Mouse (Mus musculus): ENCODE measurements around the gene Olfr91. TPM values are rescaled to one million over a fixed set of nuclear protein-coding genes. Genes with fewer than 3 reads are reported as not detected.
"Not testable (repeated sequence)": the region's sequence is repeated elsewhere in the genome, so short reads cannot be mapped to it uniquely, and the experiment has no call there.

Olfr91 gene
- not detected for total RNA-seq (2022)

GRCm38 (mm10) chr17:37098178-37098577 is at the start of gene Olfr91:
Olfr91 (minus strand) TSS chr17:37098278.
- no peak for DNase-seq (ENCODE audit: low spot score)

- not testable (repeated sequence) for DNase-seq (ENCODE audit: low spot score)
Observed at GRCm38 (mm10) chr17:37131366-37131765, 33.3 kb upstream of the Olfr91 start.

- DNase-seq (ENCODE audit: low spot score) = no peak
Observed at GRCm38 (mm10) chr17:37119988-37120387, 21.9 kb upstream of the Olfr91 start, which contains the start of gene Olfr92. Olfr92 (minus strand) TSS chr17:37120088.

- no peak for DNase-seq (ENCODE audit: low spot score)
Observed at GRCm38 (mm10) chr17:37093289-37093688, 4.8 kb downstream of the Olfr91 start.

GRCm38 (mm10) chr17:37092198-37092597 is 5.9 kb downstream of the Olfr91 start:
- DNase-seq (ENCODE audit: low spot score) = no peak

- no peak for DNase-seq (ENCODE audit: low spot score)
Observed at GRCm38 (mm10) chr17:37088399-37088798, 9.7 kb downstream of the Olfr91 start, which contains the start of gene Olfr90. Olfr90 (minus strand) TSS chr17:37088499.

- no peak for DNase-seq (ENCODE audit: low spot score)
Observed at GRCm38 (mm10) chr17:37085545-37085944, 12.5 kb downstream of the Olfr91 start.

GRCm38 (mm10) chr17:37084632-37085031 is 13.4 kb downstream of the Olfr91 start:
- no peak for DNase-seq (ENCODE audit: low spot score)

- peak; percentile 50 for DNase-seq (ENCODE audit: low spot score)
Observed at GRCm38 (mm10) chr17:37083327-37083726, 14.8 kb downstream of the Olfr91 start.

- no peak for DNase-seq (ENCODE audit: low spot score)
Observed at GRCm38 (mm10) chr17:37081659-37082058, 16.4 kb downstream of the Olfr91 start.

- peak; percentile 10 for DNase-seq (ENCODE audit: low spot score)
Observed at GRCm38 (mm10) chr17:37080119-37080518, 18.0 kb downstream of the Olfr91 start.

- no peak for DNase-seq (ENCODE audit: low spot score)
Observed at GRCm38 (mm10) chr17:37078990-37079389, 19.1 kb downstream of the Olfr91 start.

GRCm38 (mm10) chr17:37078193-37078592 is 19.9 kb downstream of the Olfr91 start:
- no peak for DNase-seq (ENCODE audit: low spot score)

GRCm38 (mm10) chr17:37075766-37076165 is 22.3 kb downstream of the Olfr91 start:
- no peak for DNase-seq (ENCODE audit: low spot score)

GRCm38 (mm10) chr17:37075181-37075580 is 22.9 kb downstream of the Olfr91 start:
- no peak for DNase-seq (ENCODE audit: low spot score)

- DNase-seq (ENCODE audit: low spot score) = no peak
Observed at GRCm38 (mm10) chr17:37072730-37073276, 25.3 kb downstream of the Olfr91 start.

- DNase-seq (ENCODE audit: low spot score) = no peak
Observed at GRCm38 (mm10) chr17:37072080-37072729, 25.9 kb downstream of the Olfr91 start.

- no peak for DNase-seq (ENCODE audit: low spot score)
Observed at GRCm38 (mm10) chr17:37070121-37070520, 28.0 kb downstream of the Olfr91 start.

GRCm38 (mm10) chr17:37067861-37068260 is 30.2 kb downstream of the Olfr91 start:
- no peak for DNase-seq (ENCODE audit: low spot score)

GRCm38 (mm10) chr17:37065993-37066392 is 32.1 kb downstream of the Olfr91 start:
- DNase-seq (ENCODE audit: low spot score) = no peak

- no peak for DNase-seq (ENCODE audit: low spot score)
Observed at GRCm38 (mm10) chr17:37063686-37064495, 34.2 kb downstream of the Olfr91 start.

- no peak for DNase-seq (ENCODE audit: low spot score)
Observed at GRCm38 (mm10) chr17:37063063-37063462, 35.0 kb downstream of the Olfr91 start.

Measured in heart, adult 8-10 months (tissue).